Mouse (Mus musculus): Measurements from ENCODE around the gene Adk. TPM values are rescaled to one million over a fixed set of nuclear protein-coding genes. Genes with fewer than 3 reads are reported as not detected.

The Adk gene
- total RNA-seq, 2 experiments from 2014 or later: 94.0 to 111 TPM

Other genes starting within 250 kb of the Adk start
- gene Plau, start 215.9 kb upstream of the Adk start, total RNA-seq (2021): 10 to 100 TPM; 23.9 to 25.3 TPM
- 10 to 100 TPM; 70.9 to 91.6 TPM for gene Vcl, start 123.2 kb upstream of the Adk start, total RNA-seq (2021)
- 10 to 100 TPM; 34.7 to 35.6 TPM for gene Ap3m1, start 66 bp upstream of the Adk start, total RNA-seq (2021)

Measured in gastrocnemius, postnatal 36 days (tissue).